Mouse (Mus musculus): ENCODE results near the gene Hk2. TPM values are rescaled to one million over a fixed set of nuclear protein-coding genes. Genes with fewer than 3 reads are reported as not detected.
"Not testable (repeated sequence)": the region's sequence is repeated elsewhere in the genome, so short reads cannot be mapped to it uniquely, and the experiment has no call there.

Hk2 gene
- polyA plus RNA-seq, 2 experiments from 2014 or later = 5.0 to 6.4 TPM

- ATAC-seq = peak; percentile 89
These were observed 34.0 kb downstream of the Hk2 start for GRCm38 (mm10) chr6:82740269-82740668.

- ATAC-seq = no peak
These were observed 36.4 kb downstream of the Hk2 start for GRCm38 (mm10) chr6:82737634-82738540.

- ATAC-seq = no peak
These were observed 37.3 kb downstream of the Hk2 start for GRCm38 (mm10) chr6:82736626-82737600.

GRCm38 (mm10) chr6:82735347-82735746 lies 38.9 kb downstream of the Hk2 start:
- no peak for ATAC-seq

GRCm38 (mm10) chr6:82728635-82729034 lies 45.6 kb downstream of the Hk2 start:
- ATAC-seq = no peak

GRCm38 (mm10) chr6:82727206-82727605 lies 47.0 kb downstream of the Hk2 start:
- ATAC-seq = no peak

GRCm38 (mm10) chr6:82723321-82723720 lies 50.9 kb downstream of the Hk2 start:
- ATAC-seq = no peak

- ATAC-seq = no peak
These were observed 58.1 kb downstream of the Hk2 start for GRCm38 (mm10) chr6:82716126-82716525.

- ATAC-seq = no peak
These were observed 58.6 kb downstream of the Hk2 start for GRCm38 (mm10) chr6:82715653-82716052.

GRCm38 (mm10) chr6:82715253-82715652 lies 59.0 kb downstream of the Hk2 start:
- ATAC-seq = no peak

GRCm38 (mm10) chr6:82714841-82715240 lies 59.4 kb downstream of the Hk2 start:
- ATAC-seq = no peak

- peak; percentile 83 for ATAC-seq
These were observed 60.0 kb downstream of the Hk2 start for GRCm38 (mm10) chr6:82714243-82714642.

- no peak for ATAC-seq
These were observed 66.5 kb downstream of the Hk2 start for GRCm38 (mm10) chr6:82707742-82708141.

GRCm38 (mm10) chr6:82707241-82707640 lies 67.0 kb downstream of the Hk2 start:
- no peak for ATAC-seq

GRCm38 (mm10) chr6:82705221-82705620 lies 69.0 kb downstream of the Hk2 start, which contains the start of gene Pole4:
Pole4 (minus strand) TSS chr6:82705365.
- ATAC-seq = no peak

- no peak for ATAC-seq
These were observed 70.5 kb downstream of the Hk2 start for GRCm38 (mm10) chr6:82703710-82704109.

- peak; percentile 92 for ATAC-seq
These were observed 71.6 kb downstream of the Hk2 start for GRCm38 (mm10) chr6:82702593-82703017.

- no peak for ATAC-seq
These were observed 73.0 kb downstream of the Hk2 start for GRCm38 (mm10) chr6:82701296-82701695.

GRCm38 (mm10) chr6:82699831-82700230 lies 74.4 kb downstream of the Hk2 start:
- no peak for ATAC-seq

GRCm38 (mm10) chr6:82696736-82697135 lies 77.5 kb downstream of the Hk2 start:
- no peak for ATAC-seq

- no peak for ATAC-seq
These were observed 79.6 kb downstream of the Hk2 start for GRCm38 (mm10) chr6:82694668-82695067.

GRCm38 (mm10) chr6:82689474-82689873 lies 84.8 kb downstream of the Hk2 start:
- ATAC-seq = no peak

- not testable (repeated sequence) for ATAC-seq
These were observed 85.7 kb downstream of the Hk2 start for GRCm38 (mm10) chr6:82688586-82688985.

Measured in activated CD4-positive, CD25-positive, alpha-beta regulatory T cell, adult 4 months (primary cell).